Mouse (Mus musculus) v-Abl transformed pro-B cells (cell line): ENCODE data around the gene Olfr881.

Experiments
- in situ Hi-C, 2 experiments: fragments of 400-800 bp; cut with MboI; formaldehyde crosslinking; loops; one replicate each; pipeline ENCODE4 v1.15.1; 2025; ENCODE audit not compliant: unreplicated experiment in 2 of 2

Olfr881 gene

DNA sequence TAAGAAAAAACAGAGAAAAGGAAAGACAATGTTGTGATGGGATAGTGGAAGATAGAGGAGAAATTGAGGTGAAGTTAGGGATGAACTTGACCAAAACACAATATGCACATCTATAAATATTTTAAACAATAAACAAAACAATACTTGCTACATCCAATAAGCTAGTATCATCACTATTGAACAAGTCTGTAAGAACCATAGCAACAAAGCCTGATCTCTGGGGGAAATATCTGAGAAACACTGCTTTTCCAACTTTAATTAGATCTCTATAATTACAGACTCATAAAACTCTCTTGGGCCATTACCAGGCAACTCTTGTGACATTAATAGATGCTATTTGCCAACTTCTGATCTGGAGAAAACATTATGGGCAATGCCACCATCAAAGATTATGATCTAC lies at the start of gene Olfr881:
Gene Olfr881, plus strand, starts transcription at position 301 of the 400 bp plus-strand sequence.
- in situ Hi-C loops: no loop called here

DNA sequence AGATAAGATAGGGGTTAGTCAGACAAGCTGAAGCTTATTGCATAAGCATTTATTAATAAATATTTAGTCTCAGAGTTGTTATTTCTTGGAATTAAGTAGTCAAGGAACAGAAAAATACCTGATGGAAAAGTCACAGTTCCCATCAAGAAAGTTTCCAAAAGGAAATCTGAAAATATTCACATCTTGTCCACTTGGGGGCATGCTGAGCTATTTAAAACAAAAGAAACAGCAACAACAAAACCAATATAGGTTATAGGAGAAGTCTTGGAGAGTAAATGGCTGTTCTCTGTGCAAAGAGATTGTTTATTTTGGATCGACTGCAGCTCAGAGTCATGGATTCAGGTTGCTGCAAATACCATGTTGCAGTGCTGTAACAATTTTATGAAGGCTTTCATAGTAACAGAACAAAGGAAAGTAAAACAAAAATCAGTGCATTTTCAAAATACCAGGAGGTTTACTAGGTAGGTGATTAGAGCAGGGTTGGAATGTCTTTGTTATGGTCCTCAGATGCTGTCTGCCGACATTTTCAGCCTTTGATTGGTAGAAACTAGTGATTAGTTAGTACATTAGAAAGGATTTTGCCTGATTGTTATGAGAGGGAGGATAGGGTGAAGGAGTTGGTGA lies 7.1 kb downstream of the Olfr881 start:
- in situ Hi-C loops: no loop called here

DNA sequence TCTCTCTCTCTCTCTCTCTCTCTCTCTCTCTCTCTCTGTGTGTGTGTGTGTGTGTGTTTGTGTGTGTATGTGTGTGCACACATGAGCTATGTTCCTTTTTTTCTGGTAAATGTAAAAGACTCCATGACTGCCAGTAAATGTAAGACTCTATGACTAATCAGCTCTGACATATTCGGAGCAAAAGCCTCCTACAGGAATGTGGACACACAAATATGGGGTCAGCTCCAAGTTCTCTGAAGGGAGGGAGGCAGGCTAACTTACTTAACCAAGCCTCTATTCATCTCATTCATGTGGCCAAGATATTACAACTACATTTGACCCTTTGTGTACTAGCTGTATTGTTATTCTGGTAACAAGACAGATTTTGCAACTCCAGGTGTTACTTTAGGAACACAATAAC lies 8.4 kb downstream of the Olfr881 start:
- in situ Hi-C loops: no loop called here

DNA sequence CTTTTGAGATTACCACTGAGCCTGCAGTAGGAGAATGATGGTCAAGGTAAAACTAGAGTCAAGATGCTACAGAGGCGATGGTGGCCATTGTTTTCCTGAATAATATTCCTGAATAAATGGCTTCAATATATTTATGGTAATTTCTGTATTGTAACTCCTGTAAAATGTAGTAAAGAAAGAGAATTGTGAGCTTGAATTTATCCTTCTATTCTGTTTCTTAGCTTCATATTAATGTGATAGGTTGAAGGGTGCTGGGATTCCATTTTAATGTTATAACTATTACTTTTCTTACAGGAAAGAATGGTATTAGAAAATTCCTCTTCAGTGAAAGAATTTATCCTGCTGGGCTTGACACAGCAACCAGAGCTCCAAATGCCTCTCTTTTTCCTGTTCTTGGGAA lies 33.9 kb downstream of the Olfr881 start, which contains the start of gene Olfr883:
Gene Olfr883, plus strand, starts transcription at position 301 of the 400 bp plus-strand sequence.
- in situ Hi-C loops: no loop called here
